ENCODE assay signal across 15 mouse cellular contexts in the genomic region with DNA sequence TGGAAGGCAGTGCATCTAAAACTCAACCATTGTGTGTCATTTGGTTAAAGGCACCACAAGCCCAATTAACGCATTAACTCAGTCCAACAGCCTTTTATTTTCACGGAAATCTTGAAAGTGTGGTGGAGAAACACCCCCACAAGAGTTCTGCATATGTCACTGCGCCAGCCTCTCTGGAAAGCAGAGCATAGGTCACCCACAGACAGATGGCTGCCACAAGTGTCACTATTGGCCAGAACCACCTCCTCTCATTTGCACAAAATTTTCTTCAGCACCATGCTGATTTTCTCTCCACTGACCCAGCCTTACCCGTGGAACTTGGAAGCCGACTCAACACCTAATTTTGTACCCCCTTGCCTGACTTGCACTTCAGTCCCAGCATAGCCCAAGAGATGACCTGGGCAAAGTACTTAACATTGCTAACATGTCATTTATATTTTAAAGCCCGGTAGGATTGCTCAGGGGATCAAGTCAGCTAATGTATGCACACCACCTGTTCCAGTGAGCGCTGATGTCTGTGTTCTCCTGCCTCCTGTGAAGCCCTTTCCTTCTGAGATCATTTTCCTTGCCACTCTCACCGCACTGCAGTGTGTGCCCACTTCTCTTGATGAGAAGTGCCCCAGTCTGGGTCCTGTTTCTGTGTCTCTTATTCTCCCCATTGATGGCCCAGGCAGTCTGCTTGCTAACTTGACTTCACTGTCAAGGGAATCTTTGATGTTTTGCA.
A peak's percentile ranks its signal among the peaks of the same experiment; 100 is the strongest.
DNase-seq lines count a peak whose midpoint lies in the region; ATAC-seq and TF ChIP-seq lines count a peak whose summit lies in the region.
"Had no signal": no experiment of that assay in that cellular context is flagged by ENCODE, and none has a peak within 500 bp of the region (broad histone marks: within the 10 kb centered on the region; RNA-seq: fewer than 3 reads in every experiment).

No protein-coding gene starts in this region.

- no peaks in the 10 kb centered on the region for H3K9me3 ChIP-seq in hindbrain, embryonic 16.5 days (ENCODE audit: control insufficient read depth, low read length)
- no peaks in the 10 kb centered on the region for H3K9me3 ChIP-seq in hindbrain, embryonic 14.5 days (ENCODE audit: control insufficient read depth, low read length)
- H3K9me3 ChIP-seq: heart, embryonic 15.5 days; liver, embryonic 13.5 days; lung, embryonic 15.5 days; midbrain, embryonic 12.5 days had no signal

- no peaks in the 10 kb centered on the region for H3K27me3 ChIP-seq in hindbrain, embryonic 16.5 days (replicated peaks; ENCODE audit: control insufficient read depth, insufficient read depth, low read length)
- H3K27me3 ChIP-seq in hindbrain, embryonic 14.5 days (ENCODE audit: control insufficient read depth, insufficient read depth, low read length), result no peaks in the 10 kb centered on the region
- H3K27me3 ChIP-seq: heart, embryonic 15.5 days; liver, embryonic 13.5 days; lung, embryonic 15.5 days; midbrain, embryonic 12.5 days had no signal

- no peak for TF ChIP-seq POLR2A in brain, embryonic 14.5 days (IDR thresholded peaks at IDR 0.05; ENCODE audit: borderline replicate concordance, extremely low read depth, insufficient read depth, insufficient read length, poor library complexity, severe bottlenecking)

- no peak overlapping the region for H3K4me2 ChIP-seq in hindbrain, embryonic 16.5 days (ENCODE audit: low read length)
- no peak overlapping the region for H3K4me2 ChIP-seq in hindbrain, embryonic 14.5 days (replicated peaks)
- H3K4me2 ChIP-seq: heart, embryonic 15.5 days; liver, embryonic 13.5 days; lung, embryonic 15.5 days; midbrain, embryonic 12.5 days had no signal

- H3K27ac ChIP-seq in hindbrain, embryonic 16.5 days (ENCODE audit: low read depth, low read length), result no peak overlapping the region
- no peak overlapping the region for H3K27ac ChIP-seq in hindbrain, embryonic 14.5 days
- H3K27ac ChIP-seq: heart, adult 2 months; heart, embryonic 15.5 days; liver, embryonic 13.5 days; lung, embryonic 15.5 days; midbrain, embryonic 12.5 days had no signal

- no peak for TF ChIP-seq CTCF in brain, embryonic 14.5 days (IDR thresholded peaks at IDR 0.05; ENCODE audit: borderline replicate concordance, extremely low read depth, insufficient read depth, insufficient read length)

- H3K4me3 ChIP-seq in hindbrain, embryonic 16.5 days (ENCODE audit: low read length), result no peak overlapping the region
- H3K4me3 ChIP-seq in hindbrain, embryonic 14.5 days (replicated peaks; ENCODE audit: low read length), result no peak overlapping the region
- H3K4me3 ChIP-seq: heart, adult 2 months; heart, embryonic 15.5 days; liver, embryonic 13.5 days; lung, embryonic 15.5 days; midbrain, embryonic 12.5 days had no signal

- peaks cover 5% of the 10 kb centered on the region for H3K4me1 ChIP-seq in hindbrain, embryonic 16.5 days (ENCODE audit: control insufficient read depth, insufficient read depth, low read depth, low read length)
- peaks cover 22% of the 10 kb centered on the region for H3K4me1 ChIP-seq in hindbrain, embryonic 14.5 days (replicated peaks; ENCODE audit: control insufficient read depth, insufficient read depth, low read length)
- H3K4me1 ChIP-seq: liver, embryonic 13.5 days had no signal

- WGBS in hindbrain, embryonic 16.5 days, result 44% methylated on average over 8 of the region's 8 CpGs
- WGBS in hindbrain, embryonic 14.5 days, result 42% methylated on average over 8 of the region's 8 CpGs

- DNase-seq in hindbrain, embryonic 14.5 days (ENCODE audit: low spot score), result no peak
- DNase-seq in brain, embryonic 14.5 days (ENCODE audit: low read depth), result peak; percentile 89
- DNase-seq in cerebellum, adult 18-20 months, result peak; percentile 59 to 71
- peak; percentile 49 to 56 for DNase-seq in cerebellum, postnatal 36 days
- no peak for DNase-seq in heart, adult 18-20 months
- no peak for DNase-seq in ovary, postnatal 10 days (ENCODE audit: low spot score)
- DNase-seq: gastrocnemius, postnatal 10 days; heart, adult 2 months; kidney, adult 9 months; liver, embryonic 13.5 days had no signal

- no peak overlapping the region for H3K9ac ChIP-seq in hindbrain, embryonic 16.5 days (ENCODE audit: low read depth, low read length)
- H3K9ac ChIP-seq in hindbrain, embryonic 14.5 days, result no peak overlapping the region
- H3K9ac ChIP-seq: heart, embryonic 15.5 days; liver, embryonic 13.5 days; lung, embryonic 15.5 days; midbrain, embryonic 12.5 days had no signal

- ATAC-seq in hindbrain, embryonic 16.5 days, result peak; percentile 70; the same call in 1 of the 2 replicates
- ATAC-seq in hindbrain, embryonic 14.5 days (ENCODE audit: low FRiP score), result no peak
- no peak for ATAC-seq in inflammation-experienced regulatory T-cells, adult 6 months

- H3K36me3 ChIP-seq in hindbrain, embryonic 16.5 days (ENCODE audit: control insufficient read depth, insufficient read depth, low read length), result no peaks in the 10 kb centered on the region
- no peaks in the 10 kb centered on the region for H3K36me3 ChIP-seq in hindbrain, embryonic 14.5 days (replicated peaks; ENCODE audit: control insufficient read depth, insufficient read depth)
- H3K36me3 ChIP-seq: heart, embryonic 15.5 days; liver, embryonic 13.5 days; lung, embryonic 15.5 days; midbrain, embryonic 12.5 days had no signal

Comparison
In these comparisons a context has a peak if more than half of its experiments do, and no peak if none do; other contexts are left out.
1. DNase-seq: peak in brain, embryonic 14.5 days (single experiment), cerebellum, adult 18-20 months (2 of 2) and cerebellum, postnatal 36 days (2 of 2); none in hindbrain, embryonic 14.5 days (single experiment), heart, adult 18-20 months (0 of 2) and ovary, postnatal 10 days (single experiment).